Mouse (Mus musculus): ENCODE measurements at regions not wholly inside any gene's neighbourhood (a gene's known extent, or its start where the extent isn't known, plus 50 kb on each side); places are given as distances from the start of the nearest gene placed in this dataset.

DNA sequence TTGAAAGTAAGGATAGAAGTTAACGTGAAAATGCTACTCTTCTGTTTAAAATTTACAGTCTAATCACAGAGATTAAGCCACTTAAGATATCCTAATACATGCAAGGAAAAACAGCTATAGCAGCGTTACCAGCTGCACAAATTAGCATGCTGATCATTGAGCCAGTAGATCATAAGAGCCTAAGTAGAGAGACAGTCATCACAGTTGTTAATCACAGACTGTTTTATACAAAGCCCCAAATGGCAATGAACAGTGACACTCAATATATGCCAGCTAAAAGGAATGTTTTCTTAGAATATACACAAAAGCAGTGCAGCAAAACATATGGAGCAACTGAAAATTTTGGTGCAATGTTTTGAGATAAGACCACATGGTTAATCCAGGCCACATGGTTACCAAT, 64.7 kb upstream of the Ppp1r3a start:
- no peak overlapping the region for H3K4me3 ChIP-seq (ENCODE audit: low read depth, low read length)
- H3K4me1 ChIP-seq (ENCODE audit: control insufficient read depth, insufficient read depth, low read length): no peaks in the 10 kb centered on the region
- H3K36me3 ChIP-seq (ENCODE audit: control insufficient read depth, insufficient read depth, low read length): no peaks in the 10 kb centered on the region
- WGBS: 85% methylated on average over 2 of the region's 2 CpGs
- H3K27ac ChIP-seq (ENCODE audit: low read depth, low read length): no peak overlapping the region
- H3K27me3 ChIP-seq (ENCODE audit: control insufficient read depth, insufficient read depth, low read length): no peaks in the 10 kb centered on the region
- no peaks in the 10 kb centered on the region for H3K9me3 ChIP-seq (ENCODE audit: control insufficient read depth, low read length)
- DNase-seq (ENCODE audit: low spot score, missing footprints): no peak
- no peak overlapping the region for H3K4me2 ChIP-seq
- H3K9ac ChIP-seq (ENCODE audit: low read length): no peak overlapping the region
- ATAC-seq (ENCODE audit: low FRiP score): no peak

DNA sequence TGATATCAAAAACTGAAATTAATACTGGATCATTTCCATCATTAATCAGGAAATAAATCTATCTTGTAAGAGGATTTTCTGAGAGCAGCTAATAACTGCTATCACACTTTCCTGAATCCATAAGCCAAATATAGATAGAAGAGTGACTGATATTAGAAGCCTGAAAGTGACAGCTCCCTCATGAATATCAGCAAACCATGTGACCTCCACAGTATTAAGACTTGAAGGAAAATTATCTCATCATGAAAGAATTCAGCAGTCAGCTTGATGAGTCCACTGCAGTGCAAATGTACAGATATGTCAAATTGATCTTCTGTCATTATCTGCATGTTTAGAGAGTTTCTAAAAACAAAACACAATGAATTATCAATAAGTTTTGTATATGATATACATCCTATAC, 69.7 kb upstream of the Ppp1r3a start:
- Histone ChIP-seq H3K27me3 (ENCODE audit: control insufficient read depth, insufficient read depth, low read length) (no peaks in the 10 kb centered on the region), H3K4me3 (ENCODE audit: low read depth, low read length) (no peak overlapping the region), H3K9me3 (ENCODE audit: control insufficient read depth, low read length) (no peaks in the 10 kb centered on the region), H3K9ac (ENCODE audit: low read length) (no peak overlapping the region), H3K36me3 (ENCODE audit: control insufficient read depth, insufficient read depth, low read length) (no peaks in the 10 kb centered on the region), H3K27ac (ENCODE audit: low read depth, low read length) (no peak overlapping the region), H3K4me1 (ENCODE audit: control insufficient read depth, insufficient read depth, low read length) (no peaks in the 10 kb centered on the region), H3K4me2 (no peak overlapping the region)
- DNase-seq (ENCODE audit: low spot score, missing footprints) (no peak), ATAC-seq (ENCODE audit: low FRiP score) (no peak)

DNA sequence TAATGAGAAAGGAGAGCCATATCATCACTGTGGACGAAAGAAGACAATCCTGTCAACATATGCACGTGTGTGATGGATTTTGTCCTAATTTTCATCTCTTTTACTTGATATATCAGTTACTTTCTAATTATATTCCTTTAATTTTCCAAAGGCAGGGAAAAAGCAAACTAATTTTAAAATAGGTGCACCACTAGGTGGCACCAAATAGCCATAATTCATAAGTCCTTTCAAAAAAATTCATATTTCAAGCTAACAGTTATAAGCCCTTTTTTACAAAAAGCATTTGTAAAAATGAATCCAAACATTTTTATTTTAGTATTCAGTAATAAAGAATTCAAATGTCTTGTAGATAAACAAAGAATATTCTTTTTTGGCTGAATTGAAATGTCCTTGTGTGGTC, 62.2 kb upstream of the Foxp2 start:
- WGBS: 13% methylated on average over 2 of the region's 2 CpGs
- no peak overlapping the region for H3K9ac ChIP-seq (ENCODE audit: low read length)
- DNase-seq (ENCODE audit: low spot score, missing footprints): peak; percentile 90
- no peak overlapping the region for H3K4me2 ChIP-seq
- H3K27me3 ChIP-seq (ENCODE audit: control insufficient read depth, insufficient read depth, low read length): no peaks in the 10 kb centered on the region
- no peaks in the 10 kb centered on the region for H3K9me3 ChIP-seq (ENCODE audit: control insufficient read depth, low read length)
- no peaks in the 10 kb centered on the region for H3K36me3 ChIP-seq (ENCODE audit: control insufficient read depth, insufficient read depth, low read length)
- ATAC-seq (ENCODE audit: low FRiP score): no peak
- no peaks in the 10 kb centered on the region for H3K4me1 ChIP-seq (ENCODE audit: control insufficient read depth, insufficient read depth, low read length)
- H3K4me3 ChIP-seq (ENCODE audit: low read depth, low read length): no peak overlapping the region
- no peak overlapping the region for H3K27ac ChIP-seq (ENCODE audit: low read depth, low read length)
